Comparison of ENCODE assay signal across 12 mouse cellular contexts in genomic region chr8:11775889-11776288, GRCm38 (mm10). TPM values are rescaled to one million over a fixed set of nuclear protein-coding genes. Genes with fewer than 3 reads are reported as not detected.
DNase-seq lines count a peak whose midpoint lies in the region; ATAC-seq and TF ChIP-seq lines count a peak whose summit lies in the region.
"Had no signal": no experiment of that assay in that cellular context is flagged by ENCODE, and none has a peak within 500 bp of the region (broad histone marks: within the 10 kb centered on the region; RNA-seq: fewer than 3 reads in every experiment).

No protein-coding gene starts in this region.

- H3K9ac ChIP-seq in heart, embryonic 16.5 days (ENCODE audit: low read length): no peak overlapping the region
- no peak overlapping the region for H3K9ac ChIP-seq in liver, embryonic 16.5 days (ENCODE audit: low read depth, low read length)
- H3K9ac ChIP-seq in hindbrain, postnatal 0 days (replicated peaks; ENCODE audit: low read length): no peak overlapping the region
- H3K9ac ChIP-seq: hindbrain, embryonic 13.5 days had no signal

- H3K27ac ChIP-seq in heart, embryonic 16.5 days (ENCODE audit: low read length): peak overlapping the region; percentile 80
- H3K27ac ChIP-seq in liver, embryonic 16.5 days (ENCODE audit: low read length): no peak overlapping the region
- no peak overlapping the region for H3K27ac ChIP-seq in hindbrain, postnatal 0 days
- H3K27ac ChIP-seq: hindbrain, embryonic 13.5 days had no signal

- DNase-seq in heart, adult 8-10 months (ENCODE audit: low spot score): no peak
- peak; percentile 50 for DNase-seq in adipocyte (ENCODE audit: low spot score)
- DNase-seq in ovary, adult 18-20 months (ENCODE audit: low spot score): no peak
- no peak for DNase-seq in retina, embryonic 14.5 days (ENCODE audit: low spot score)
- DNase-seq in hindbrain, postnatal 0 days (ENCODE audit: low spot score): no peak
- DNase-seq: right cerebral cortex, adult 18-20 months; thymus, adult 2 months had no signal

- peak; percentile 34; the same call in 1 of the 2 replicates for ATAC-seq in heart, embryonic 16.5 days (replicated peaks; ENCODE audit: extremely low read depth, insufficient read depth, low FRiP score)
- peak; percentile 16; the same call in 1 of the 2 replicates for ATAC-seq in granulocyte monocyte progenitor cell, adult 5-6 weeks (replicated peaks; ENCODE audit: poor library complexity, severe bottlenecking)
- peak; percentile 84 for ATAC-seq in liver, embryonic 16.5 days (ENCODE audit: low read depth)
- no peak for ATAC-seq in hindbrain, postnatal 0 days
- ATAC-seq: midbrain, embryonic 16.5 days had no signal

- H3K4me1 ChIP-seq in heart, embryonic 16.5 days (ENCODE audit: control insufficient read depth, insufficient read depth, low read length): peaks cover 71% of the 10 kb centered on the region
- peaks cover 25% of the 10 kb centered on the region for H3K4me1 ChIP-seq in liver, embryonic 16.5 days (ENCODE audit: control insufficient read depth, low read depth, low read length)
- H3K4me1 ChIP-seq in hindbrain, postnatal 0 days (ENCODE audit: insufficient read depth, low read length): peaks cover 25% of the 10 kb centered on the region

- WGBS in heart, embryonic 16.5 days: 9% methylated on average over 7 of the region's 7 CpGs
- WGBS in liver, embryonic 16.5 days (ENCODE audit: insufficient replicate concordance): 2% methylated on average over 7 of the region's 7 CpGs
- 72% methylated on average over 7 of the region's 7 CpGs for WGBS in hindbrain, postnatal 0 days

- TF ChIP-seq CTCF in hindbrain, postnatal 0 days (IDR thresholded peaks at IDR 0.05; ENCODE audit: low read depth): no peak

- H3K4me3 ChIP-seq in heart, embryonic 16.5 days (ENCODE audit: low read length): no peak overlapping the region
- no peak overlapping the region for H3K4me3 ChIP-seq in liver, embryonic 16.5 days (ENCODE audit: low read depth, low read length)
- no peak overlapping the region for H3K4me3 ChIP-seq in hindbrain, postnatal 0 days (ENCODE audit: low read length)
- H3K4me3 ChIP-seq: hindbrain, embryonic 13.5 days had no signal

- H3K9me3 ChIP-seq in heart, embryonic 16.5 days (replicated peaks; ENCODE audit: control insufficient read depth, low read length): no peaks in the 10 kb centered on the region
- H3K9me3 ChIP-seq in liver, embryonic 16.5 days (replicated peaks; ENCODE audit: control insufficient read depth, low read length): no peaks in the 10 kb centered on the region
- no peaks in the 10 kb centered on the region for H3K9me3 ChIP-seq in hindbrain, postnatal 0 days (ENCODE audit: low read length)
- H3K9me3 ChIP-seq: hindbrain, embryonic 13.5 days had no signal

- H3K36me3 ChIP-seq in heart, embryonic 16.5 days (ENCODE audit: control insufficient read depth, insufficient read depth): 0 out of 2 replicates have a peak, but pooled peaks cover 2% of the 10 kb centered on the region
- no peaks in the 10 kb centered on the region for H3K36me3 ChIP-seq in liver, embryonic 16.5 days (ENCODE audit: control insufficient read depth, insufficient read depth)
- no peaks in the 10 kb centered on the region for H3K36me3 ChIP-seq in hindbrain, postnatal 0 days (ENCODE audit: insufficient read depth, low read length)

- 0 out of 2 replicates have a peak overlapping the region, but pooled peaks have one; percentile 3 for H3K4me2 ChIP-seq in heart, embryonic 16.5 days (ENCODE audit: low read depth, low read length)
- H3K4me2 ChIP-seq in liver, embryonic 16.5 days (ENCODE audit: low read depth, low read length): no peak overlapping the region
- no peak overlapping the region for H3K4me2 ChIP-seq in hindbrain, postnatal 0 days (ENCODE audit: low read depth, low read length)
- H3K4me2 ChIP-seq: hindbrain, embryonic 13.5 days had no signal

- H3K27me3 ChIP-seq in heart, embryonic 16.5 days (ENCODE audit: control insufficient read depth, insufficient read depth, low read length): no peaks in the 10 kb centered on the region
- no peaks in the 10 kb centered on the region for H3K27me3 ChIP-seq in liver, embryonic 16.5 days (ENCODE audit: control insufficient read depth, insufficient read depth, low read depth, low read length)
- no peaks in the 10 kb centered on the region for H3K27me3 ChIP-seq in hindbrain, postnatal 0 days (ENCODE audit: insufficient read depth, low read length)
- H3K27me3 ChIP-seq: hindbrain, embryonic 13.5 days had no signal

RNA-seq across cellular contexts. Expression of gene Arhgef7, which starts 48.4 kb away (rescaled TPM):
- 54.1 and 59.6 TPM in 2 replicates for polyA plus RNA-seq in heart, embryonic 16.5 days (2015; fragmentation: Nextera tagmentation; extraction: Ambion mirVana)
- 100 to 1,000 TPM in 3 of 4 experiments, 10 to 100 TPM in 1; 93.9 to 119 (median 111) TPM for total RNA-seq in heart, adult 8-10 months (2022)
- 33.9 and 40.2 TPM in 2 replicates for total RNA-seq in granulocyte monocyte progenitor cell, adult 5-6 weeks (2014; fragmentation: Nextera tagmentation)
- 14.4 and 19.8 TPM in 2 replicates for total RNA-seq in granulocyte monocyte progenitor cell, adult 5-6 weeks (2017)
- 9.1 and 10.1 TPM in 2 replicates for polyA plus RNA-seq in liver, embryonic 16.5 days (2015; fragmentation: Nextera tagmentation; extraction: Ambion mirVana)
- 101 and 105 TPM in 2 replicates for total RNA-seq in hindbrain, postnatal 0 days (2014; rRNA removed)
- polyA plus RNA-seq in hindbrain, postnatal 0 days (2015; fragmentation: Nextera tagmentation; extraction: Ambion mirVana): 49.7 and 53.9 TPM in 2 replicates
